Mouse (Mus musculus): ENCODE results near the gene Myo1c. TPM values are rescaled to one million over a fixed set of nuclear protein-coding genes. Genes with fewer than 3 reads are reported as not detected.
A peak's percentile ranks its signal among the peaks of the same experiment; 100 is the strongest.

Gene Myo1c
- polyA plus RNA-seq, 1 experiment, result 28.7 TPM

GRCm38 (mm10) chr11:75647681-75648211 lies 2.6 kb upstream of the Myo1c start:
- 67% methylated on average over 6 of the region's 6 CpGs for WGBS
- Histone ChIP-seq H3K27ac (ENCODE audit: insufficient read depth, low read depth, low read length) (no peak overlapping the region), H3K36me3 (ENCODE audit: control insufficient read depth, insufficient read depth, low read length) (peaks cover 8% of the 10 kb centered on the region; the same call in 1 of the 2 replicates), H3K4me1 (ENCODE audit: control insufficient read depth, insufficient read depth, insufficient read length, low read length) (peaks cover 12% of the 10 kb centered on the region; the same call in 1 of the 2 replicates), H3K4me3 (ENCODE audit: low read depth, low read length) (no peak overlapping the region), H3K27me3 (ENCODE audit: control insufficient read depth, insufficient read depth, low read length) (no peaks in the 10 kb centered on the region)
- TF ChIP-seq POLR2A (IDR thresholded peaks at IDR 0.05; ENCODE audit: low read depth, low read length) (no peak), CTCF (IDR thresholded peaks at IDR 0.05; ENCODE audit: extremely low read depth, insufficient read length, insufficient replicate concordance, low read depth, low read length) (no peak)

DNA sequence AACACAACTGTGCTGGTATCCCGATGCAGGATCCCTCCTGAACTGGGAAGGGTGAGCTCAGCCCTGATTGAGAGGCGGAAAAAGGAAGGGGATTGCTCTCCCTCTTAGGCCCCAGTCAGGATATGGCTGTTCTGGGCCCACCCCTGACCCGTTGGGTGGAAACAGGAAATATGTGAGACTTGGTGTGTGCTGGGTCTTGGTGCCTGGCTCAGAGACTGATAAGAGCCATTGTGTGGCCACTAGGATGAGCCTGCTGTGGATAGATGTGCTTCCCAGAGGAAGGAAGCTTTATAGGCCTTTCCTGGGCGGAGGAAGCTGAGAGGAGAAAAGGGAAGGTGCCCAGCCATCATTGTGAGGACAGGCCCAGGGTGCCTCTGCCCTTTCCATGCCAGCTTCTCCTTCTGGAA lies 1.1 kb upstream of the Myo1c start:
- no peak for TF ChIP-seq CTCF (IDR thresholded peaks at IDR 0.05; ENCODE audit: extremely low read depth, insufficient read length, insufficient replicate concordance, low read depth, low read length)
- TF ChIP-seq POLR2A (IDR thresholded peaks at IDR 0.05; ENCODE audit: low read depth, low read length), result no peak
- no peak overlapping the region for H3K4me3 ChIP-seq (ENCODE audit: low read depth, low read length)
- no peaks in the 10 kb centered on the region for H3K27me3 ChIP-seq (ENCODE audit: control insufficient read depth, insufficient read depth, low read length)
- WGBS, result 72% methylated on average over 4 of the region's 4 CpGs
- peaks cover 19% of the 10 kb centered on the region for H3K4me1 ChIP-seq (ENCODE audit: control insufficient read depth, insufficient read depth, insufficient read length, low read length)
- peaks cover 6% of the 10 kb centered on the region; the same call in 1 of the 2 replicates for H3K36me3 ChIP-seq (ENCODE audit: control insufficient read depth, insufficient read depth, low read length)
- 0 out of 2 replicates have a peak overlapping the region, but pooled peaks have one; percentile 6 for H3K27ac ChIP-seq (ENCODE audit: insufficient read depth, low read depth, low read length)

- Histone ChIP-seq H3K27ac (ENCODE audit: insufficient read depth, low read depth, low read length) (peak overlapping the region; percentile 46), H3K4me3 (ENCODE audit: low read depth, low read length) (peak overlapping the region; percentile 71), H3K4me1 (ENCODE audit: control insufficient read depth, insufficient read depth, insufficient read length, low read length) (peaks cover 31% of the 10 kb centered on the region), H3K27me3 (ENCODE audit: control insufficient read depth, insufficient read depth, low read length) (no peaks in the 10 kb centered on the region), H3K36me3 (ENCODE audit: control insufficient read depth, insufficient read depth, low read length) (peaks cover 3% of the 10 kb centered on the region; the same call in 1 of the 2 replicates)
- no peak for TF ChIP-seq CTCF (IDR thresholded peaks at IDR 0.05; ENCODE audit: extremely low read depth, insufficient read length, insufficient replicate concordance, low read depth, low read length)
- no peak for TF ChIP-seq POLR2A (IDR thresholded peaks at IDR 0.05; ENCODE audit: low read depth, low read length)
- WGBS, result 44% methylated on average over 13 of the region's 13 CpGs
Measured at GRCm38 (mm10) chr11:75650958-75651425, 688 bp downstream of the Myo1c start.

GRCm38 (mm10) chr11:75651426-75652221 lies 1.3 kb downstream of the Myo1c start:
- peak overlapping the region; percentile 71 for H3K4me3 ChIP-seq (ENCODE audit: low read depth, low read length)
- H3K4me1 ChIP-seq (ENCODE audit: control insufficient read depth, insufficient read depth, insufficient read length, low read length), result peaks cover 33% of the 10 kb centered on the region
- H3K36me3 ChIP-seq (ENCODE audit: control insufficient read depth, insufficient read depth, low read length), result peaks cover 3% of the 10 kb centered on the region; the same call in 1 of the 2 replicates
- TF ChIP-seq CTCF (IDR thresholded peaks at IDR 0.05; ENCODE audit: extremely low read depth, insufficient read length, insufficient replicate concordance, low read depth, low read length), result no peak
- TF ChIP-seq POLR2A (IDR thresholded peaks at IDR 0.05; ENCODE audit: low read depth, low read length), result peak; percentile 14; the same call in 1 of the 2 replicates
- H3K27me3 ChIP-seq (ENCODE audit: control insufficient read depth, insufficient read depth, low read length), result no peaks in the 10 kb centered on the region
- peak overlapping the region; percentile 90 for H3K27ac ChIP-seq (ENCODE audit: insufficient read depth, low read depth, low read length)
- under 1% methylated on average over 54 of the region's 54 CpGs for WGBS

DNA sequence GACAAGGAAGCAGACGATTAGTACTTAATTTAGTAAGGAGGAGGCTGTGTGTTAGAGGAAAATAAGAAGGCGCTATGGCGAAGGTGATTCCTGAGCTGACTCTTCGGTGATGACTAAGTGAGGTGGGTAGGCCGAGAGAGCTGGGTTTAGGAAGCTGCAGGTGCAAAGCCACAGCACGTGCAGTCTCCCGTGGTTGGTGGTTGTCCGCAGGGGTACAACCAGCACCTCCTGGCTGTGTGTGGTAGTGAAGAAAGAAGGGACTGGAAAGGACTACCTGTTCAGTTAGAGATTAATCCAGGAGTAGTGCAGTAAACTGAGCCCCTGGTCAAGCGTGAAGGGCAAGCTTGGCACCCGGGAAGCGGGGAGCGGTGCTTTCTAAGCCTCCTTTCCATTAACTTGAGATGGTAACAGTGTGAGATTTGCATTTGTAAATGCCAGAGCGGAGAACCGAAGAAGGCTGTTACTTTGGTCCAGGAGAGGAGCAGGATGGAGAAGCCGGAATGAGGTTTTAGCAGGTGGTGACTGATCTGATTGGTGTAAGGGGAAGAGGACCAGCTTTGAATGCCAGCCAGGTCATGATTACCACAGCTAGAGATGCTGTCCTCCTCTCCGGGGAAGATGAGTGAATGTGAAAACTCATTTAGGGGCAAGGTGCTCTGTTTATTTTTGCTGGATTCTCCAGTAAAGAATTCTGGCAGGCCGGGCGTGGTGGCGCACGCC lies 2.1 kb downstream of the Myo1c start:
- whole genome bisulfite sequencing, result 31% methylated on average over 20 of the region's 20 CpGs
- TF ChIP-seq POLR2A (IDR thresholded peaks at IDR 0.05; ENCODE audit: low read depth, low read length) (no peak), CTCF (IDR thresholded peaks at IDR 0.05; ENCODE audit: extremely low read depth, insufficient read length, insufficient replicate concordance, low read depth, low read length) (no peak)
- peak overlapping the region; percentile 71 for H3K4me3 ChIP-seq (ENCODE audit: low read depth, low read length)
- H3K36me3 ChIP-seq (ENCODE audit: control insufficient read depth, insufficient read depth, low read length), result peaks cover 3% of the 10 kb centered on the region; the same call in 1 of the 2 replicates
- H3K27ac ChIP-seq (ENCODE audit: insufficient read depth, low read depth, low read length), result peak overlapping the region; percentile 90
- H3K27me3 ChIP-seq (ENCODE audit: control insufficient read depth, insufficient read depth, low read length), result no peaks in the 10 kb centered on the region
- peaks cover 40% of the 10 kb centered on the region for H3K4me1 ChIP-seq (ENCODE audit: control insufficient read depth, insufficient read depth, insufficient read length, low read length)

GRCm38 (mm10) chr11:75652942-75653684 lies 2.8 kb downstream of the Myo1c start:
- H3K27me3 ChIP-seq (ENCODE audit: control insufficient read depth, insufficient read depth, low read length), result no peaks in the 10 kb centered on the region
- peak overlapping the region; percentile 71 for H3K4me3 ChIP-seq (ENCODE audit: low read depth, low read length)
- peak overlapping the region; percentile 90 for H3K27ac ChIP-seq (ENCODE audit: insufficient read depth, low read depth, low read length)
- 0 out of 2 replicates have a peak, but pooled peaks cover 2% of the 10 kb centered on the region for H3K36me3 ChIP-seq (ENCODE audit: control insufficient read depth, insufficient read depth, low read length)
- H3K4me1 ChIP-seq (ENCODE audit: control insufficient read depth, insufficient read depth, insufficient read length, low read length), result peaks cover 40% of the 10 kb centered on the region
- no peak for TF ChIP-seq POLR2A (IDR thresholded peaks at IDR 0.05; ENCODE audit: low read depth, low read length)
- no peak for TF ChIP-seq CTCF (IDR thresholded peaks at IDR 0.05; ENCODE audit: extremely low read depth, insufficient read length, insufficient replicate concordance, low read depth, low read length)
- WGBS, result 40% methylated on average over 14 of the region's 14 CpGs

All from small intestine, adult 2 months (tissue).